Mouse (Mus musculus): ENCODE results near the gene Zfp787.

- no peak for TF ChIP-seq EP300 (optimal IDR thresholded peaks at IDR 0.05)
- no peak for TF ChIP-seq CTCF (IDR thresholded peaks at IDR 0.05; ENCODE audit: low read depth)
Observed at GRCm38 (mm10) chr7:6182882-6183281, 27.1 kb upstream of the Zfp787 start.

Data from stomach, postnatal 0 days (tissue).